In the genomic region with DNA sequence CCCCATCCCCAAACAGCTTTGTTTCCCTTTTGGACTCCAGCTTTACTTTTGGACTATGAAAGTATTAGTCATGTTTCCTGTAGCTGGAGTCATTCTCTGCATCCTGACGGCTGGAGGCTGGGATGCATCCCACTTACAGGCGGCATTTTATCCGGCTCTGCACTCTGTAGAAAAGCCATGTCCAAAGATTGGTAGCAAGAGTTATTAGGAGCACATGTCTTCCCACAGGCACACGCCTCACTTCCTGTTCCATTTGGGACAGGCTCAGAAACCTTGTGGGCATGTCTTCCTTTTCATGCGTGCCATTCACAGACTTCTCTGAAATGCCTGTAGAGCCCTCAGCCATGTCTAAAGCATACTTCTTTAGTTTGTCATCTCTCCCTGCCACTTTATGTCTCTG, we compare ENCODE assay signal across 13 mouse cellular contexts.
DNase-seq lines count a peak whose midpoint lies in the region; ATAC-seq and TF ChIP-seq lines count a peak whose summit lies in the region.
"Had no signal": no experiment of that assay in that cellular context is flagged by ENCODE, and none has a peak within 500 bp of the region (broad histone marks: within the 10 kb centered on the region; RNA-seq: fewer than 3 reads in every experiment).

No protein-coding gene starts in this region.

- in situ Hi-C loops in Patski (cut with MboI; ENCODE audit: low pct_unique_long_range_greater_than_20kb) = no loop called here

- H3K4me1 ChIP-seq in embryonic fibroblast, embryonic 13.5 days (ENCODE audit: control insufficient read depth, insufficient read depth, low read length) = peaks cover 27% of the 10 kb centered on the region
- peaks cover 46% of the 10 kb centered on the region for H3K4me1 ChIP-seq in limb, embryonic 14.5 days (ENCODE audit: control insufficient read depth, insufficient read depth, low read length)
- no peaks in the 10 kb centered on the region for H3K4me1 ChIP-seq in midbrain, embryonic 16.5 days (ENCODE audit: control insufficient read depth, insufficient read depth, low read length)

- H3K9ac ChIP-seq in limb, embryonic 14.5 days (ENCODE audit: low read depth, low read length, severe bottlenecking) = no peak overlapping the region
- H3K9ac ChIP-seq in midbrain, embryonic 16.5 days (ENCODE audit: low read depth, low read length) = no peak overlapping the region
- H3K9ac ChIP-seq: liver, embryonic 12.5 days; neural tube, embryonic 13.5 days had no signal

- WGBS in limb, embryonic 14.5 days = 30% methylated on average over 5 of the region's 5 CpGs
- WGBS in midbrain, embryonic 16.5 days = 89% methylated on average over 5 of the region's 5 CpGs

- POLR2A ChIA-PET in Patski (lab: Charles Lee) = interaction anchor here (0.7 kb wide), 1 partner anchor 74 kb away, joined by 3 read pairs; no protein-coding TSS in a partner anchor

- no peaks in the 10 kb centered on the region for H3K9me3 ChIP-seq in limb, embryonic 14.5 days (ENCODE audit: control insufficient read depth, low read length)
- H3K9me3 ChIP-seq in midbrain, embryonic 16.5 days (replicated peaks; ENCODE audit: control insufficient read depth, low read length, poor library complexity, severe bottlenecking) = no peaks in the 10 kb centered on the region
- H3K9me3 ChIP-seq: neural tube, embryonic 13.5 days had no signal

- CTCF ChIA-PET in Patski (lab: Charles Lee) = interaction anchor here (0.5 to 1.2 kb wide), 4 partner anchors 14 to 30 kb away, joined by 3 to 4 read pairs (median 4); no protein-coding TSS in a partner anchor

- peak overlapping the region; percentile 96 for H3K27ac ChIP-seq in embryonic fibroblast, embryonic 13.5 days (ENCODE audit: insufficient read depth, low read length)
- H3K27ac ChIP-seq in limb, embryonic 14.5 days (replicated peaks; ENCODE audit: low read depth, low read length) = 0 out of 2 replicates have a peak overlapping the region, but pooled peaks have one; percentile 1
- no peak overlapping the region for H3K27ac ChIP-seq in midbrain, embryonic 16.5 days (ENCODE audit: low read length)
- H3K27ac ChIP-seq: layer of hippocampus, adult 2 months; liver, embryonic 12.5 days; neural tube, embryonic 13.5 days had no signal

- TF ChIP-seq POLR2A in embryonic fibroblast, embryonic 13.5 days (IDR thresholded peaks at IDR 0.05; ENCODE audit: low read depth, low read length) = no peak
- TF ChIP-seq POLR2A in limb, embryonic 14.5 days (IDR thresholded peaks at IDR 0.05; ENCODE audit: borderline replicate concordance, extremely low read depth, insufficient read depth, insufficient read length) = no peak

- no peaks in the 10 kb centered on the region for H3K27me3 ChIP-seq in Patski
- H3K27me3 ChIP-seq in limb, embryonic 14.5 days (ENCODE audit: control insufficient read depth, insufficient read depth, low read length) = no peaks in the 10 kb centered on the region
- H3K27me3 ChIP-seq in midbrain, embryonic 16.5 days (ENCODE audit: control insufficient read depth, insufficient read depth, low read depth, low read length) = no peaks in the 10 kb centered on the region
- H3K27me3 ChIP-seq: liver, embryonic 12.5 days; neural tube, embryonic 13.5 days had no signal

- H3K4me3 ChIP-seq in embryonic fibroblast, embryonic 13.5 days (ENCODE audit: insufficient read depth, low read length) = no peak overlapping the region
- H3K4me3 ChIP-seq in limb, embryonic 14.5 days (replicated peaks; ENCODE audit: low read length) = no peak overlapping the region
- no peak overlapping the region for H3K4me3 ChIP-seq in midbrain, embryonic 16.5 days (ENCODE audit: low read depth, low read length)
- H3K4me3 ChIP-seq: erythroblast, embryonic 14.5 days; layer of hippocampus, adult 2 months; liver, embryonic 12.5 days; neural tube, embryonic 13.5 days had no signal

- peak; percentile 41 to 63 for DNase-seq in left cerebral cortex, adult 18-20 months (ENCODE audit: low spot score in 2 of 2)
- DNase-seq in left cerebral cortex, postnatal 4 days = no peak
- no peak for DNase-seq in Patski (ENCODE audit: low read depth, low spot score)
- DNase-seq in limb, embryonic 14.5 days (ENCODE audit: low spot score) = no peak
- no peak for DNase-seq in embryo, embryonic 9.5 days (ENCODE audit: extremely low spot score)
- no peak for DNase-seq in urinary bladder, postnatal 14 days (ENCODE audit: low spot score)
- DNase-seq: gastrocnemius, postnatal 36 days had no signal

- ATAC-seq in Patski = peak; percentile 92
- no peak for ATAC-seq in limb, embryonic 14.5 days (ENCODE audit: low FRiP score, low read depth)
- no peak for ATAC-seq in midbrain, embryonic 16.5 days
- ATAC-seq: liver, embryonic 12.5 days had no signal

- no peaks in the 10 kb centered on the region for H3K36me3 ChIP-seq in limb, embryonic 14.5 days (ENCODE audit: control insufficient read depth, insufficient read depth, low read length)
- no peaks in the 10 kb centered on the region for H3K36me3 ChIP-seq in midbrain, embryonic 16.5 days (ENCODE audit: control insufficient read depth, insufficient read depth, low read length)
- H3K36me3 ChIP-seq: liver, embryonic 12.5 days; neural tube, embryonic 13.5 days had no signal

- TF ChIP-seq CTCF in Patski (IDR thresholded peaks at IDR 0.05) = no peak
- no peak for TF ChIP-seq CTCF in embryonic fibroblast, embryonic 13.5 days (IDR thresholded peaks at IDR 0.05; ENCODE audit: borderline replicate concordance, insufficient read depth, low read length)

- intact Hi-C loops in left cerebral cortex, postnatal 4 days (cut with DNase I) = no loop called here

- H3K4me2 ChIP-seq in limb, embryonic 14.5 days (replicated peaks; ENCODE audit: low read depth, low read length, severe bottlenecking) = no peak overlapping the region
- no peak overlapping the region for H3K4me2 ChIP-seq in midbrain, embryonic 16.5 days (ENCODE audit: low read length)
- H3K4me2 ChIP-seq: liver, embryonic 12.5 days; neural tube, embryonic 13.5 days had no signal

Comparison
In these comparisons a context has a peak if more than half of its experiments do, and no peak if none do; other contexts are left out.
1. DNase-seq: peak in left cerebral cortex, adult 18-20 months (2 of 2); none in left cerebral cortex, postnatal 4 days (single experiment), Patski (single experiment), limb, embryonic 14.5 days (single experiment), embryo, embryonic 9.5 days (single experiment) and urinary bladder, postnatal 14 days (single experiment).